Comparison of ENCODE assay signal across 8 mouse cellular contexts in the genomic region with DNA sequence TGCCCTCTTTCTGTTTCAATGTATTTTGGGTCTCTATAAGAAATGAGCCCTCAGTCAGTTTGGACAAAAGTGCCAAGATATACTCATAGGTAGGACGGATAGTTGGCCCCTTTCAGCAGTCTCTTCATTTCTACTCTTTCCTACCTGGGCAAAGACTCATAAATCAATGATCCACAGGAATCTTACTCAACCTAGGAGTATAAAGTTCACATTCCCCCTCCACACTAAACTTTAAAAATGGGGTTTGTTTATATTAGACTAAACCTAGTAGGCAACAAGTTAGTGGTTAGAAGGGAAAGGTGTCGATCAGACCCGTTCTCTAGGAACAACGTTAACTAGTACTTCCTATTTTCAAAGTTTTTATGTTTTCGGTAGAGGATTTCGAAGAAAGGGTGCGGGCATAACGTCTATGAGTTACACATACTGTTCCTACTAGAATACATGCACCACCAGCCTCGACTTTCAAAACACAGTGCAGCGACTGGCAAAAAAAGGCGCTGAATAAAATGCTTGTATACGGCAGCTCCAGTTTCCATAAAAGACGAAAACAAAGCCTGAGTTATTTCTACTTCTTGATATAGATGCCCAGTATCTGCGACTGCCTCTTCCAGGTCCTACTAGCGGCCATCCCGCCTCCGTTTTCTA. TPM values are rescaled to one million over a fixed set of nuclear protein-coding genes. Genes with fewer than 3 reads are reported as not detected.
DNase-seq lines count a peak whose midpoint lies in the region; ATAC-seq and TF ChIP-seq lines count a peak whose summit lies in the region.

No protein-coding gene starts in this region.

- peak overlapping the region; percentile 93 for H3K9ac ChIP-seq in heart, embryonic 14.5 days (ENCODE audit: low read length)
- H3K9ac ChIP-seq in ES-E14 (ENCODE audit: insufficient read depth, low read depth, low read length, poor library complexity, severe bottlenecking): peak overlapping the region; percentile 92
- H3K9ac ChIP-seq in forebrain, postnatal 0 days: peak overlapping the region; percentile 72

- 1% methylated on average over 17 of the region's 17 CpGs for WGBS in heart, embryonic 14.5 days
- under 1% methylated on average over 17 of the region's 17 CpGs for WGBS in forebrain, postnatal 0 days
- 2% methylated on average over 17 of the region's 17 CpGs for WGBS in macrophage (ENCODE audit: missing documents)

- no peaks in the 10 kb centered on the region for H3K27me3 ChIP-seq in heart, embryonic 14.5 days (ENCODE audit: control insufficient read depth, insufficient read depth, low read length)
- H3K27me3 ChIP-seq in forebrain, postnatal 0 days (ENCODE audit: insufficient read depth, low read length): no peaks in the 10 kb centered on the region

- peak overlapping the region; percentile 84 for H3K4me2 ChIP-seq in heart, embryonic 14.5 days (ENCODE audit: low read length)
- peak overlapping the region; percentile 58 for H3K4me2 ChIP-seq in forebrain, postnatal 0 days (ENCODE audit: low read depth)

- H3K4me3 ChIP-seq in heart, embryonic 14.5 days (ENCODE audit: control insufficient read depth in 1 of 2, insufficient read depth in 1 of 2, low read depth in 1 of 2, low read length in 2 of 2): peak overlapping the region; percentile 77 to 83
- H3K4me3 ChIP-seq in ES-E14 (ENCODE audit: insufficient read depth in 1 of 2, low read depth in 1 of 2, low read length in 2 of 2, poor library complexity in 1 of 2, severe bottlenecking in 1 of 2): peak overlapping the region; percentile 88 to 98
- H3K4me3 ChIP-seq in forebrain, postnatal 0 days (ENCODE audit: low read depth, low read length): peak overlapping the region; percentile 80
- H3K4me3 ChIP-seq in macrophage (ENCODE audit: inconsistent target): peak overlapping the region; percentile 94

- TF ChIP-seq CTCF in forebrain, postnatal 0 days (IDR thresholded peaks at IDR 0.05; ENCODE audit: low read depth): no peak

- H3K27ac ChIP-seq in heart, embryonic 14.5 days (replicated peaks in 1 of 2; ENCODE audit: control insufficient read depth in 1 of 2, insufficient read depth in 1 of 2, low read depth in 2 of 2, low read length in 2 of 2): peak overlapping the region; percentile 87 to 97
- peak overlapping the region; percentile 70; the same call in 1 of the 2 replicates for H3K27ac ChIP-seq in ES-E14 (ENCODE audit: insufficient read depth, low read depth, low read length, poor library complexity, severe bottlenecking)
- H3K27ac ChIP-seq in forebrain, postnatal 0 days (ENCODE audit: low read depth, low read length): peak overlapping the region; percentile 90
- H3K27ac ChIP-seq in macrophage: peak overlapping the region; percentile 69

- no peak for DNase-seq in heart, adult 9 months (ENCODE audit: low spot score in 2 of 2)
- no peak for DNase-seq in ES-E14 (ENCODE audit: low read depth, low spot score)
- DNase-seq in forebrain, postnatal 0 days: no peak
- no peak for DNase-seq in frontal cortex, postnatal 14 days (ENCODE audit: low spot score in 2 of 2)
- DNase-seq in spleen, postnatal 10 days (ENCODE audit: low spot score in 2 of 2): no peak
- no peak for DNase-seq in cerebellum, adult 9-10 months

- no peak for ATAC-seq in heart, embryonic 14.5 days (ENCODE audit: insufficient number of reproducible peaks, insufficient read depth, low FRiP score, low read depth)
- ATAC-seq in forebrain, postnatal 0 days: no peak

- H3K79me2 ChIP-seq in macrophage (ENCODE audit: inconsistent target): peaks cover 55% of the 10 kb centered on the region

- H3K4me1 ChIP-seq in heart, embryonic 14.5 days (ENCODE audit: control insufficient read depth in 2 of 2, insufficient read depth in 2 of 2, low read length in 2 of 2): peaks cover 6 to 15% of the 10 kb centered on the region in 2 experiments
- peaks cover 3 to 11% of the 10 kb centered on the region in 2 experiments; a peak in 2 of 4 replicates for H3K4me1 ChIP-seq in ES-E14 (ENCODE audit: control insufficient read depth in 2 of 2, insufficient read depth in 2 of 2, low read length in 2 of 2, poor library complexity in 1 of 2)
- peaks cover 23% of the 10 kb centered on the region for H3K4me1 ChIP-seq in forebrain, postnatal 0 days (ENCODE audit: insufficient read depth)

- peaks cover 11% of the 10 kb centered on the region; the same call in 1 of the 2 replicates for H3K36me3 ChIP-seq in heart, embryonic 14.5 days (ENCODE audit: control insufficient read depth, insufficient read depth, low read length)
- peaks cover 3% of the 10 kb centered on the region; the same call in 1 of the 2 replicates for H3K36me3 ChIP-seq in ES-E14 (ENCODE audit: control insufficient read depth, insufficient read depth, low read length, poor library complexity, severe bottlenecking)
- peaks cover 7% of the 10 kb centered on the region; the same call in 1 of the 2 replicates for H3K36me3 ChIP-seq in forebrain, postnatal 0 days (ENCODE audit: insufficient read depth)
- no peaks in the 10 kb centered on the region for H3K36me3 ChIP-seq in macrophage (ENCODE audit: inconsistent target)

- in situ Hi-C loops in ES-E14 (cut with MboI; ENCODE audit: low sequenced_read_pairs in 2 of 2, unreplicated experiment in 2 of 2): no loop called here

- no peaks in the 10 kb centered on the region for H3K9me3 ChIP-seq in heart, embryonic 14.5 days (ENCODE audit: control insufficient read depth, low read length)
- H3K9me3 ChIP-seq in ES-E14 (ENCODE audit: control insufficient read depth, insufficient read depth, low read depth, low read length): no peaks in the 10 kb centered on the region
- H3K9me3 ChIP-seq in forebrain, postnatal 0 days (ENCODE audit: low read length): no peaks in the 10 kb centered on the region

TF ChIP-seq in ES-E14, 5 proteins besides CTCF, POLR2A, EP300 and RAD21:
- no peak for TF ChIP-seq HCFC1 (IDR thresholded peaks at IDR 0.05; ENCODE audit: borderline replicate concordance, insufficient read depth, low read length)
- no peak for TF ChIP-seq ZC3H11A (IDR thresholded peaks at IDR 0.05; ENCODE audit: borderline replicate concordance, low read depth, low read length)
- no peak for TF ChIP-seq MAFK (IDR thresholded peaks at IDR 0.05; ENCODE audit: insufficient read depth, low read depth, low read length)

RNA-seq across cellular contexts. Expression of a gene that starts 0.8 kb away (rescaled TPM):
- 149 TPM in 2 replicates for polyA plus RNA-seq in heart, embryonic 14.5 days (2014; fragmentation: Nextera tagmentation; extraction: Ambion mirVana)
- total RNA-seq in ES-E14 (2012; rRNA removed): 429 and 516 TPM in 2 replicates
- 97.7 and 104 TPM in 2 replicates for total RNA-seq in forebrain, postnatal 0 days (2014; rRNA removed)
- 70.5 and 83.7 TPM in 2 replicates for polyA plus RNA-seq in forebrain, postnatal 0 days (2015; fragmentation: Nextera tagmentation; extraction: Ambion mirVana)
- 10 to 100 TPM in 14 of 26 experiments, 1 to 10 TPM in 12; 4.3 to 42.7 (median 11.1) TPM for total RNA-seq in macrophage (2018; cell fraction: chromatin; rRNA removed)
- 100 to 1,000 TPM in 8 of 26 experiments, 10 to 100 TPM in 18; 59.6 to 124 (median 94.5) TPM for total RNA-seq in macrophage (2018; cell fraction: cytosol; rRNA removed)
- 100 to 1,000 TPM in 11 of 26 experiments, 10 to 100 TPM in 15; 24.1 to 171 (median 93.7) TPM for total RNA-seq in macrophage (2018; cell fraction: nucleus; rRNA removed)
- polyA plus RNA-seq in macrophage (2018): 86.7 to 134 TPM (median 112 TPM) in 3 replicates

RNA-seq across cellular contexts. Expression of a gene that starts 18.3 kb away (rescaled TPM):
- 1.0 and 1.4 TPM in 2 replicates for polyA plus RNA-seq in heart, embryonic 14.5 days (2014; fragmentation: Nextera tagmentation; extraction: Ambion mirVana)
- total RNA-seq in ES-E14 (2012; rRNA removed): 2.0 and 2.2 TPM in 2 replicates
- total RNA-seq in forebrain, postnatal 0 days (2014; rRNA removed): 22.2 and 23.8 TPM in 2 replicates
- 5.1 and 5.5 TPM in 2 replicates for polyA plus RNA-seq in forebrain, postnatal 0 days (2015; fragmentation: Nextera tagmentation; extraction: Ambion mirVana)
- 1 to 10 TPM in 2 of 26 experiments, under 1 TPM in 10, not detected in 14; 0.22 to 2.0 (median 0.58) TPM for total RNA-seq in macrophage (2018; cell fraction: chromatin; rRNA removed)
- under 1 TPM in 16 of 26 experiments, not detected in 10; 0.03 to 0.24 (median 0.10) TPM for total RNA-seq in macrophage (2018; cell fraction: cytosol; rRNA removed)
- 1 to 10 TPM in 1 of 26 experiments, under 1 TPM in 6, not detected in 19; 0.18 to 1.9 (median 0.40) TPM for total RNA-seq in macrophage (2018; cell fraction: nucleus; rRNA removed)
- 0.09 to 0.28 TPM in 2 of 3 replicates, not detected in the other for polyA plus RNA-seq in macrophage (2018)

RNA-seq across cellular contexts. Expression of a gene that starts 23.1 kb away (rescaled TPM):
- polyA plus RNA-seq in heart, embryonic 14.5 days (2014; fragmentation: Nextera tagmentation; extraction: Ambion mirVana): 3.9 and 4.7 TPM in 2 replicates
- 3.8 and 4.3 TPM in 2 replicates for total RNA-seq in ES-E14 (2012; rRNA removed)
- 23.5 and 28.2 TPM in 2 replicates for total RNA-seq in forebrain, postnatal 0 days (2014; rRNA removed)
- 7.1 and 11.1 TPM in 2 replicates for polyA plus RNA-seq in forebrain, postnatal 0 days (2015; fragmentation: Nextera tagmentation; extraction: Ambion mirVana)
- total RNA-seq in macrophage (2018; cell fraction: chromatin; rRNA removed): 10 to 100 TPM in 21 of 26 experiments, 1 to 10 TPM in 5; 4.7 to 66.4 (median 22.5) TPM
- 1 to 10 TPM in 24 of 26 experiments, under 1 TPM in 2; 0.91 to 8.0 (median 4.6) TPM for total RNA-seq in macrophage (2018; cell fraction: cytosol; rRNA removed)
- 10 to 100 TPM in 17 of 26 experiments, 1 to 10 TPM in 9; 2.4 to 48.1 (median 12.6) TPM for total RNA-seq in macrophage (2018; cell fraction: nucleus; rRNA removed)
- 3.7 to 4.5 TPM (median 4.4 TPM) in 3 replicates for polyA plus RNA-seq in macrophage (2018)
